Mouse (Mus musculus) forebrain, embryonic 13.5 days (tissue): Measurements from ENCODE around the gene Svbp. TPM values are rescaled to one million over a fixed set of nuclear protein-coding genes. Genes with fewer than 3 reads are reported as not detected.
A peak's percentile ranks its signal among the peaks of the same experiment; 100 is the strongest.

Source experiments
- ATAC-seq: fragments of 200-750 bp; cut with Nextera tagmentation; 2 replicates; pipeline ENCODE4 v1.8.0; 2017
- H3K27ac ChIP-seq: fragments of 300-500 bp; sonication (generic); 2 replicates; pipeline ENCODE4 v1.5.1; 2015; ENCODE audit warnings: inconsistent platforms, mild to moderate bottlenecking, moderate library complexity
- H3K27me3 ChIP-seq: fragments of 300-500 bp; sonication (generic); 2 replicates; pipeline ENCODE4 v1.6.1; 2015; ENCODE audit warnings: mild to moderate bottlenecking, inconsistent platforms
- H3K36me3 ChIP-seq: fragments of 300-500 bp; sonication (generic); 2 replicates; pipeline ENCODE4 v1.6.1; 2015; ENCODE audit warnings: mild to moderate bottlenecking, inconsistent platforms; ENCODE audit not compliant: poor library complexity, severe bottlenecking
- H3K4me1 ChIP-seq: fragments of 300-500 bp; sonication (generic); 2 replicates; pipeline ENCODE4 v1.6.1; 2015; ENCODE audit warnings: inconsistent platforms
- H3K4me2 ChIP-seq: fragments of 300-500 bp; sonication (generic); 2 replicates; pipeline ENCODE4 v1.6.1; 2015; ENCODE audit warnings: inconsistent platforms, mild to moderate bottlenecking, moderate library complexity
- H3K4me3 ChIP-seq: fragments of 300-500 bp; sonication (generic); 2 replicates; pipeline ENCODE4 v1.5.1; 2015; ENCODE audit warnings: mild to moderate bottlenecking, inconsistent platforms
- H3K9ac ChIP-seq: fragments of 300-500 bp; sonication (generic); 2 replicates; pipeline ENCODE4 v1.6.1; 2015; ENCODE audit warnings: mild to moderate bottlenecking, inconsistent platforms
- H3K9me3 ChIP-seq: fragments of 300-500 bp; sonication (generic); replicated peaks from 2 replicates; pipeline ENCODE4 v1.6.1; 2016; ENCODE audit warnings: inconsistent platforms
- WGBS: fragments of 180-500 bp; shearing (Covaris S2); methylation state at CpG from one replicate; pipeline ENCODE4 v1.1.7; 2015; 5-methylcytosine and 5-hydroxymethylcytosine counted together
- polyA plus RNA-seq: library from polyadenylated mRNA; unstranded; fragments of >200 nt; fragmentation: Nextera tagmentation; extraction: Ambion mirVana; gene quantifications from 2 replicates; pipeline ENCODE4 v1.2.1, GENCODE M21; 2015

Svbp gene
- polyA plus RNA-seq, 1 experiment from 2014 or later, result 215 TPM

- 90% methylated on average over 4 of the region's 4 CpGs for WGBS
- Histone ChIP-seq H3K9me3 (no peaks in the 10 kb centered on the region), H3K4me3 (no peak overlapping the region), H3K27me3 (peaks cover 3% of the 10 kb centered on the region; the same call in 1 of the 2 replicates), H3K36me3 (peaks cover 2% of the 10 kb centered on the region; the same call in 1 of the 2 replicates), H3K4me1 (peaks cover 22% of the 10 kb centered on the region), H3K27ac (no peak overlapping the region), H3K4me2 (no peak overlapping the region), H3K9ac (no peak overlapping the region)
- no peak for ATAC-seq
Measured at GRCm38 (mm10) chr4:119192757-119193156, 2.3 kb upstream of the Svbp start.

DNA sequence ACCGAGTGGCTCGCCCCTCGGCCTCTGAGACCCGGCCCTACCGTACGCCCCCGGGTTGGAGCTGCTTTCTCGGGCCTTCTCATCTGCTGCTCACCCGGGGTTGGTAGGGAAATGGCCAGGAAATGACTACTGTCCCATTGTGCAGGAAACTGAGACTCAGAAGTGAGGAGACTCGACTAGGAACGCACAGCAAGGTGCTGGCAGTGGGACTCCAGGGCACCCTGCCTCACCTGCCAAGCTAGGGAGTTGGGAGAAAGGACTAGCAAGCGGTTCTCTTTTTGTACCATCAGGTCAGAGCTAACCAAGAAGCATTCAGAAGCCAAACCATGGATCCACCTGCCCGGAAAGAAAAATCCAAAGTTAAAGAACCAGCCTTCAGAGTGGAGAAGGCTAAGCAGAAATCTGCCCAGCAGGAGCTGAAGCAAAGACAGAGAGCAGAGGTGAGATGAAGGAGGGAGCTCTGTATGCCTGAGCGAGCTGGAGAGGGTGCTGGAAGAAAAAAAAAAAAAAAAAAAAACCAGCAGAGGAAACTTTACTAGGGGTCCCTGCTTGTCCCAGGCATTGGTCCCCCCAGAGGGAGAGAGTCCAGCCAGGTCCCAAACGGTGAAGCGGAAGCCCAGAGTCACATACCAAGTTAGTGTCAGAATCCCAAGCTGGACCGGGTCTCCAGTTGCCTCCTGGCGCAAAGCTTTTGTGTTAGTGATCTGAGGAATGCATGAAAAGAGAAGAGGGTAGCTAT, 645 bp downstream of the Svbp start:
- H3K27me3 ChIP-seq, result peaks cover 3% of the 10 kb centered on the region; the same call in 1 of the 2 replicates
- WGBS, result 5% methylated on average over 18 of the region's 18 CpGs
- peak overlapping the region; percentile 65 for H3K27ac ChIP-seq
- H3K9ac ChIP-seq, result peak overlapping the region; percentile 80
- no peaks in the 10 kb centered on the region for H3K9me3 ChIP-seq
- peaks cover 6% of the 10 kb centered on the region for H3K36me3 ChIP-seq
- peak overlapping the region; percentile 67 for H3K4me2 ChIP-seq
- H3K4me1 ChIP-seq, result peaks cover 29% of the 10 kb centered on the region
- 0 out of 2 replicates have a peak, but pooled peaks have one; percentile 3 for ATAC-seq
- peak overlapping the region; percentile 75 for H3K4me3 ChIP-seq

DNA sequence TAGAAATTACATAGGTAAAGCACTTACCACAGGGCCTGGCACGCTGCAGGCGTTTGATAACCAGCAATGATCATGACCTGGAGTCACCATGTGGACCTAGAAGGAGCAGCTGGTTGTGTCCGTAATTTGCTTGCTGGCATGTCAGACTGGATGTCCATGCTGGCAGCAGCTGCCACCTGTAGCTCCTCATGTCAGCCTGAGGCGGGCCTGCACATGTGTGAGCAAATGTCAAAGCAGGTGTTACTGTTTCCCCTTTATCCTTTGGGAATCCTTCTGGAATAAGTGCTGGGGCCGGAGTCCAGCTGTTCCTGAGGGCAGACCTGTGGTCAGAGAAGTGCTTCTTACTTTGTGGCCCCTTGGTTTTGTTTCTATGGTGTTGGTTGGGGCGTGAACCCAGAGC, 3.0 kb downstream of the Svbp start:
- Histone ChIP-seq H3K9me3 (no peaks in the 10 kb centered on the region), H3K36me3 (peaks cover 23% of the 10 kb centered on the region), H3K4me3 (no peak overlapping the region), H3K4me1 (peaks cover 29% of the 10 kb centered on the region), H3K27me3 (peaks cover 3% of the 10 kb centered on the region; the same call in 1 of the 2 replicates), H3K4me2 (0 out of 2 replicates have a peak overlapping the region, but pooled peaks have one; percentile 67), H3K9ac (no peak overlapping the region), H3K27ac (no peak overlapping the region)
- no peak for ATAC-seq
- 91% methylated on average over 6 of the region's 6 CpGs for whole genome bisulfite sequencing

- Histone ChIP-seq H3K4me3 (no peak overlapping the region), H3K4me2 (no peak overlapping the region), H3K27ac (no peak overlapping the region), H3K4me1 (no peaks in the 10 kb centered on the region), H3K27me3 (no peaks in the 10 kb centered on the region), H3K9ac (no peak overlapping the region), H3K36me3 (peaks cover 19% of the 10 kb centered on the region), H3K9me3 (no peaks in the 10 kb centered on the region)
- WGBS, result 15% methylated on average over 8 of the region's 8 CpGs
- 0 out of 2 replicates have a peak, but pooled peaks have one; percentile 38 for ATAC-seq
Measured at GRCm38 (mm10) chr4:119204672-119205071, 9.6 kb downstream of the Svbp start.

GRCm38 (mm10) chr4:119216667-119217066, 21.6 kb downstream of the Svbp start:
- ATAC-seq, result peak; percentile 38; the same call in 1 of the 2 replicates
- WGBS, result 82% methylated on average over 8 of the region's 8 CpGs
- no peak overlapping the region for H3K9ac ChIP-seq
- no peaks in the 10 kb centered on the region for H3K4me1 ChIP-seq
- no peaks in the 10 kb centered on the region for H3K36me3 ChIP-seq
- H3K9me3 ChIP-seq, result no peaks in the 10 kb centered on the region
- H3K27ac ChIP-seq, result no peak overlapping the region
- H3K4me3 ChIP-seq, result no peak overlapping the region
- no peaks in the 10 kb centered on the region for H3K27me3 ChIP-seq
- no peak overlapping the region for H3K4me2 ChIP-seq

- Histone ChIP-seq H3K9ac (no peak within 1 kb of the TSS), H3K27ac (no peak within 1 kb of the TSS), H3K27me3 (no peaks in the 10 kb centered on the region), H3K4me3 (no peak within 1 kb of the TSS), H3K4me2 (no peak within 1 kb of the TSS), H3K4me1 (no peaks in the 10 kb centered on the region), H3K36me3 (no peaks in the 10 kb centered on the region), H3K9me3 (no peaks in the 10 kb centered on the region)
- 11% methylated on average over 11 of the region's 11 CpGs for WGBS
- ATAC-seq, result 0 out of 2 replicates have a peak, but pooled peaks have one; percentile 19
Measured at GRCm38 (mm10) chr4:119218169-119218568, 23.1 kb downstream of the Svbp start, which contains the start of gene Tmem269. Gene Tmem269 (minus strand): TSS chr4:119218217.

- Histone ChIP-seq H3K9me3 (no peaks in the 10 kb centered on the region), H3K4me3 (no peak overlapping the region), H3K9ac (no peak overlapping the region), H3K4me1 (no peaks in the 10 kb centered on the region), H3K27ac (no peak overlapping the region), H3K36me3 (peaks cover 47% of the 10 kb centered on the region), H3K4me2 (no peak overlapping the region), H3K27me3 (no peaks in the 10 kb centered on the region)
- ATAC-seq, result no peak
- 82% methylated on average over 1 of the region's 1 CpGs for WGBS
Measured at GRCm38 (mm10) chr4:119223696-119224095, 28.6 kb downstream of the Svbp start.

- Histone ChIP-seq H3K9me3 (no peaks in the 10 kb centered on the region), H3K27me3 (no peaks in the 10 kb centered on the region), H3K4me2 (no peak overlapping the region), H3K4me1 (no peaks in the 10 kb centered on the region), H3K9ac (no peak overlapping the region), H3K27ac (no peak overlapping the region), H3K36me3 (peaks cover 47% of the 10 kb centered on the region), H3K4me3 (no peak overlapping the region)
- WGBS, result 95% methylated on average over 3 of the region's 3 CpGs
- no peak for ATAC-seq
Measured at GRCm38 (mm10) chr4:119224534-119224933, 29.4 kb downstream of the Svbp start.

DNA sequence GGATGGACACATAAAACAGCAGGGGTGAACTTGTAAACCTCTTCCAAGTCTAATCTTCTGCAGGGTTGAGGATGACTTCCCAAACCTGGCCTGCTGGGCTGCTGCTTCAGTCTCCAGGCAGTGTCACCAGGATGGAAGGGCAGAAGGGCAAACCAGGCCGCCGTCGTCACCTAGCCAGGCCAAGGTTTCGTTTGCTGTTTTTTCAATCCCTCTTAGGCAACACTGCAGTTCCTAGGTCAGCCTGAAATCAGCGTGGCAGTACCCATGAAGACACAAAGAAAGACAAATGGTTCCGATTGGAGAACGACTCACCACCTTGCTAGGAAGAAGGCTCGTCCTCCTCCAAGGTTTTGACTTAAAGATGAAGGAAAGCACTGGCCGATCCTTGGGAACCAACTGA, 30.6 kb downstream of the Svbp start:
- no peak for ATAC-seq
- Histone ChIP-seq H3K27ac (no peak overlapping the region), H3K4me2 (no peak overlapping the region), H3K36me3 (peaks cover 47% of the 10 kb centered on the region), H3K4me3 (no peak overlapping the region), H3K27me3 (no peaks in the 10 kb centered on the region), H3K4me1 (no peaks in the 10 kb centered on the region), H3K9ac (no peak overlapping the region), H3K9me3 (no peaks in the 10 kb centered on the region)
- WGBS, result 94% methylated on average over 9 of the region's 9 CpGs

DNA sequence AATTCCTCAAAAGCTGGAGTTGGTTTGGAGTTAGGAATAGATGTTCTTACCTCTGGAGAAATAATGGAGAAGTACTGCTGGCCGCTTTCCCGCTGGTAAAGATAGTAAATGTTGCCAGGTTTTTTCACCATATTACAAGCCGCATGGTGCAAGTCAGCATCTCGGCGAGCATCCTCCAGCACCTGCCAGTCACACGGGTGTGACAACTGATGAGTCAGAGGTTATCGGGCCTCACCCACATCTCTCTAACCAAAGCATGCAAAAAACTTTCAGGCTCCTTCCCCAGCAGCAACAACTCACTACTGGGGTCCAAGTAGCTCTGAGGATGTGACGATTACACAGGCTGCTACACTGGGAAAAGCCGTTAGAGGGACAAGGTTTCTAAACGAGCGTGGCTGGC, 31.6 kb downstream of the Svbp start:
- no peak overlapping the region for H3K27ac ChIP-seq
- H3K9me3 ChIP-seq, result no peaks in the 10 kb centered on the region
- no peak overlapping the region for H3K4me2 ChIP-seq
- no peak overlapping the region for H3K9ac ChIP-seq
- peaks cover 47% of the 10 kb centered on the region for H3K36me3 ChIP-seq
- WGBS, result 91% methylated on average over 11 of the region's 11 CpGs
- no peaks in the 10 kb centered on the region for H3K27me3 ChIP-seq
- ATAC-seq, result no peak
- H3K4me3 ChIP-seq, result no peak overlapping the region
- H3K4me1 ChIP-seq, result peaks cover 6% of the 10 kb centered on the region

DNA sequence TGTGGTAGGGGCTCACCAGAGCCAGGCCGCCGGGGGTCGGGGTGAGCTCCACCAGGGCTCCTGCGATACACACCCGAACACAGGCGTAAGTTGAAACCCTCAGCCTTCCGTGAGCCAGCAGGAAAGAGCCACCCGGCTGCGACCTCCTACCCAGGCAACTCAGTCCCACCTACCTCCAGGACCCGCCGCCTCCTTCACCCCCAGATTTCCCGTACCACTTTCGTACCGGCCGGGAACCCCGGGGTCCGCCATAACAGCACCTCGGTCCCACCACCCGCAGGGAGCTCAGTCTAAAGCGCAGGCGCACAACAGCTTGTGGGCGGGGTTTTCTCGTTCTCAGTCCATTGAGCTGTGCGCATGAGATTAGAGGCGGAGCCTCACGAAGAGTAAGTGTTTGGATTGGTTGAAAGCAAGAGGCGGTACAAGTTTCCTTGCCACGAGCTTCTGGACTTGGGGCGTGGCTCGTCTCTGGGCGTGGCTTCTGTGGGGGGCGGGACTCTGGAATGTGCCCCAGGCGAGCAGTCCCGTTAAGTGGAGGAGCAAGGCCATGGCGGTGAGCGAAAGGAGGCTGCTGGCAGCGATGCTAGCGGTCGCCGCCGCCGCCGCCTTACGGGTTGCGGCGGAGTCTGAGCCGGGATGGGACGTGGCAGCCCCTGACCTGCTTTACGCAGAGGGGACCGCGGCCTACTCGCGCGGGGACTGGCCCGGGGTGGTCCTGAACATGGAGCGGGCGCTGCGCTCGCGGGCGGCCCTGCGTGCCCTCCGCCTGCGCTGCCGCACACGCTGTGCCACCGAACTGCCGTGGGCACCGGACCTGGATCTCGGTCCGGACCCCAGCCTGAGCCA, 37.5 kb downstream of the Svbp start, which contains the start of the genes AU022252 and P3h1:
Gene AU022252, minus strand, starts transcription at position 303 of the 846 bp plus-strand sequence.
Gene P3h1, plus strand, starts transcription at position 506 of the 846 bp plus-strand sequence.
- H3K4me2 ChIP-seq, result peak within 1 kb of the TSS; percentile 92
- under 1% methylated on average over 71 of the region's 71 CpGs for WGBS
- no peaks in the 10 kb centered on the region for H3K9me3 ChIP-seq
- H3K4me3 ChIP-seq, result peak within 1 kb of the TSS; percentile 88
- no peaks in the 10 kb centered on the region for H3K27me3 ChIP-seq
- peak within 1 kb of the TSS; percentile 64; the same call in 1 of the 2 replicates for H3K27ac ChIP-seq
- peak; percentile 97 for ATAC-seq
- H3K36me3 ChIP-seq, result peaks cover 24% of the 10 kb centered on the region
- H3K4me1 ChIP-seq, result peaks cover 23% of the 10 kb centered on the region
- H3K9ac ChIP-seq, result peak within 1 kb of the TSS; percentile 84
